Mouse (Mus musculus): ENCODE measurements around the gene Col28a1.

The Col28a1 gene

DNA sequence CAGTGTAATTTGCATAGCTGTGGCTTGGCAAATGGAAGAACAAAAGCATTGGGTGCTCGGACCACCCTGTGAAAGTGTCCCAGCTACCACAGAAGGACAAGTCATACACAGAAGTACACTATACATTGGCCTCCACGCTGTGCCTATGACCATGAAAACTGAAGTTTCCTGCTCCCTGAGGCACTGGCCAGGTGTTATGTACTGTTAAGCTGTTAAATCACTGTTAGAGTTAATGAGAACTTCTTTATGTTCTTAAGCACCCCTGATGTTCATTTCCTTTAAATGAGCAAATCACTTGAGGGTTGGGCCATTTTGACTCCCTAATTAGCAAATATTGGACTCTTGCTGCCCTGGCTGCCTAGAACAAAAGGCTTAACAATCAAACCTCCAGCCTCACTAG lies 73.3 kb downstream of the Col28a1 start:
- no peak for DNase-seq (ENCODE audit: low spot score in 2 of 2)

DNA sequence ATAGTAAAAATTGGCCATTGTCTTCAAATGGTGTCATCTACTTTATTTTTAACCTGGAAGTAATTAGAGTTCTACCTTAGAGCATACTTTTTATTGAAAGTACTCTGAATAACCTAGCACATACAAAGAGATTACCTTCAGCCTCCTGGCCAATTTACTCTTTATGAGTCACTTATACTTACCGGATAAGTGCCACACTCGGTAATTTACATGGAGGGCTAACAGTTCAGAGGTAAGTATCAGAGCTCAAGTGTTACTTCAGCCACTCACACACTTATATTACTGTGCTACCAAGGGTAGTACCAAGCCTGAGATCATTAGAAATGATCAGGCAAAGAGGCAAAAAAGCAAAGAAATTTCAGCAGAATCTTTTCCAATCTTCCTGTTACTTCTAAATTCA lies 73.8 kb downstream of the Col28a1 start:
- no peak for DNase-seq (ENCODE audit: low spot score in 2 of 2)

DNA sequence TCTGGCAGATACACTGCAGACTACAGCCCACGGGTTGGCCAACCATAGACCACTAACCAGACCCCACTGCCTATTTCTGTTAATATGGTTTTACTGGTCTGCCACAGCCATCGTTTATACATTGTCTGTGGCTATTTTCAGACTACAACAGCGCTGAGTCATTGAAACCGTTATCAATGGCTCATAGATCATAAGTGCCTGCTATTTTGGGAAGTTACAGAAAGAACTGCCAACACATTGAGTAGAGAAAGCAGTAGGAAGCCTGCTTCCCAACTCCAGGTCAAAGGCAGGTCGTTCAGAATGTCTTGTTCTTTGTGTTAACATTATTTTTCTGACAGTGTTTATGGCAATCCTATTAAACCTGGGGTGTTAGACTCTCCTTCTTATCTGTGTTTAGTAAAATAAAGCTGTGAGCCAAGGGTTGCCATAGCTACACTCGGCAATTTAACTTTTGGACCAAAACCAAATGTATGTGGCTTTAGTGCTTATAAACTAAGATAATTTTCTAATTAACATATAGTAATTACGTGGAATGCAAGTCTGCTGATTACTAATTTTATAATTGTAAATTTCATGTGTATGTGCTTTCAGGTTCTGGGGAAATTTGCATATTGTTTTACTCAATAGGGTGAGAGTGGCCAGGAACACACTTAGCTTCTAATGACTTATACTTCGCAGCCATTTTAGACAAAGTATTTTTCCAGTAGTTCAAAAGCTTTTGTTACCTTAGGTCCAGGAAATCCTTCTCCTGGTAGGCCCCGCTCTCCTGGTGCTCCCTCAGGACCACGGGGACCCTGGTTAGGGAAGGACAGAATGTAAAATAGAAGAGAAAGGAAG lies 86.3 kb downstream of the Col28a1 start:
- DNase-seq (ENCODE audit: low spot score in 2 of 2) = no peak

DNA sequence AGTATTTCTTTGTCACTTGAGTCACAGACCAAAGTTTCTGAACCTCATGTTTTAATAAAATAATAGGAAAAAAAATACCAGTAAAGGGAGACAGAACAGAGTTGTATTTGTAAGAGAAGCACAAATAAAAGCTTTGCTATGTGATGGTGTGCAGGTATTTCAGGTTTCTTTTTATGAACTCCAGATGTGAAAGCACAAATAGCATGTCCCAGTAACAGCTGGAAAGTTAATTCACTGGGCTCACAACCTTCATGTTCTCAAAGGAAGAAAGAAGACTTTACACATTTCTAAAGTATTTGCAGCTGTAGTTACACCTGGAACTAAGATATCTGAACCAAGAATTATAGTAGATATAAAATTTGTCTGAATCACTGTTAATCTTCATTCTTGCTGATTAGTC lies 91.2 kb downstream of the Col28a1 start:
- DNase-seq (ENCODE audit: low spot score in 2 of 2) = no peak

DNA sequence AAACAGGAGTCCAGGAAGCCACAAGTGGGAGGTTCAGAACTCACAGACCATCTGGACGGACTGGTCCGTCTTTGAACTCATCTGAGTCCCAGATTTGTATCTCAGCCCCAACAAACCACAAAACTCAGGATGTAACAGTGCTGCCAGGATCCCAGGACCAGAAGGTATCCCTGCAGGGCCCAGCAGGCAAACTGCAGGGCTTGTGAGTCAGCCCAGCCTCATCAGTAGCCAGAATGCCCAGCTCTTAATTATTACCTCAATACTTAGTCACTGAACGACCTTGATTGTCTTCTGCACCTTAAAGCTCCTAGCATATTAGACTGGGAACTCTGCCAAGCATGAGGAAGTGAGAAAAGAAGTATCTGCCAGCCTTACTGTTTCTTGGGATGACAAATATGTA lies 96.6 kb downstream of the Col28a1 start:
- no peak for DNase-seq (ENCODE audit: low spot score in 2 of 2)

DNA sequence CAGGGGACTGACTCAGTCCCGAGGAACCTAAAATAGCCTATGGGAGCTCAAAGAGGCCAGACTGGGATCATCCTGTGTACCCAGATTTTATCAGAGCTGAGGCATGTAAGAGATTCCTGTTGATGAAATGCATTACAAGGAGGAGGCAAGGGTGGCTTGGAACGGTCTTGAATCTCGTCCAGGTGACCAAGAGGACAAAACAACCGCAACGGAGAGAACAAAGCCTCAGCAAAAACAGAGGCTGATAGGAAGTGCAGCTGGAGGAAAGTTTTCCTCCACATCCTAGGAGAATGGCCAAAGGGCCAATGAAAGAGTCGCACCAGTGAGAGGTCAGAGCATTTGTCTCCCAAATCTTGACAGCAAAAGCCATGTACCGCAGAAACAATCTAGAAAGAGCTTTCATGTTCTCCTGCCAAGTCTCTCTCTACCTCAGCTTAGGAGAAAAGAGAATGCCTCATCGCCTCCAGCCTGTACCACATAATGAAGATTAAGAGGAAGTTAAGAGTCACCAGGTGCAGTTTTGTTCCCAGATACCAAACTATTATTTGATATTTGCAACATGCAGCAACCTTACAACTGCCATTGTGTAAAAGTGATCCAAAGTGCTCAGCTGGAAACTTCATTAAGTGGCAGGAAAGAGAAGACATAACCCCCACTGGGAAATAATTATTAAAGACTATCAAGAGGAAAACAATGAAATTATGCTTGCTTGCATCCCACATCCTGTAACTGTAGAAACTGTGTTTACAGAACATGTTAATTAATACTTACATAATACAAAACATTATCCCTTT lies 98.1 kb downstream of the Col28a1 start:
- no peak for DNase-seq (ENCODE audit: low spot score in 2 of 2)

DNA sequence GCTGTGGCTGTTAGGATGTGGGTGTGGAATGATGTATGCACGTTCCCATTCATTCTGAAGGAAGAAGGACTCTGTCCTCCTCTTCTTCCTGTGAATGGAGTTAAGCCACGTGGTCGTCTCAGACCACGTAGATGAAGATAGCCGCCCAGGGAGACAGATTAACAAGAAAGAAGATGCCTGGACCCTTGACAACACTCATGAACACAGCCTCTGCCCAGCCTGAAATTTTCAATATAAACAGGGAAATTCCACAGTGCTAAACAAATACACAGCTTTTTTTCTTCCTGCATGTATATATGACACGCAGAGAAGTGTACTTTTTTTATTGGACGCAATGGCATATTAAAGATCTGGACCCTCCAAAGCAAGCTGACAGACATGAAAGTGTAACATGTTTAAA lies 98.9 kb downstream of the Col28a1 start:
- no peak for DNase-seq (ENCODE audit: low spot score in 2 of 2)

DNA sequence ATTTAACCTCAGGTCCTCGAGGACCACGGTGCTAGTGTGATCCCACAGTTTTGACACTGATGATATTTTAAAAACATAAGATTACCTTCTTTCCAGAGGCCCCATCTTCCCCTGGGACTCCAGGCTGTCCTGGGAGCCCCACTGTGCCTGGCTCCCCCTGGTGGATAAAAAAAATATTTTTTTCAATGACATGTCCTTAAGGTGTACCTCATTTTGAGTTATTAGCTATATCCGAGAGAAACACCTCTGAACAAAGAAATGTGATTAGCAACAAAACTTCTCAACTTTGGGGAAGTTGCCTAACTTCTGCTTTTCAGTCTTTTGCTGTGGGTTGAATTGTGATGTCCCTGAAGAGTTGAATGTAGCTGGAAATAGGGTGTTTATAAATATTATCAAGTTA lies 105.6 kb downstream of the Col28a1 start:
- DNase-seq (ENCODE audit: low spot score in 2 of 2) = peak in 1 of 2 experiments; percentile 3

DNA sequence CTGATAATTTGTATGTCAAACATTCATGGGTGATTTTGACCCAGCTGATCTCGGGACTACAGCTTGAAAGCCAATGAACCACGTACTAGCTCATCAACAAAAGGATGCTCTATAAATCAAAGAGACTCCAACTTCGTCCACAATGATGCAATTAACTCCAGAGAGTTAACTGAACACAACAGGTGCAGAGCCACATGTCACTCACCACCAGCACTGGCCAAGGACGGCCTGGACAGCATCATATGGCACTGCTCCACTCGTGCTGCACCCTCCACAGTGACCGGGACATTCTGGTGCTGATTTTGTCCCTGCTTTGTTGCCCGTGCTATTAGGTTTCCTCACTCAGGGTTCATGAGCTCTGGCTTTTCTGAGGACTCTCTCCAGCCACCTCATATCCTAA lies 107.6 kb downstream of the Col28a1 start:
- no peak for DNase-seq (ENCODE audit: low spot score in 2 of 2)

DNA sequence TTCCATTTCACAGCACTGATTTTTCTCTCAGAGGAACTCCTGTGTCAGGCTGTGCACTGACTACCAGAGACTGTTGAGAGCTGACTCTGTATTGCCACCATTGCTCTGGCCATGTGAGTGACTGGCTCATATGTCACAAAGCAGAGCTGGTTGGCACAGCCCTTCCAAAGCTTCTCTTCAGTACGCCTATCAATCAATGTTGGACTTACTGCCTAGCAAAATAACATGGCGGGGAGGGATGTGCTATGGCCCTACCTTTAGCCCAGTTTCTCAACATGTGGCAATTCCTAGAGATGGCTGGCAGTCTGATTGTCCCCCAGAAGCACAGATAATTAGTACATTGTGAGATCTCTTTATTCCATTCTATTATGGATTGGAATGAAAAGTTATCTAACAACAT lies 109.2 kb downstream of the Col28a1 start:
- no peak for DNase-seq (ENCODE audit: low spot score in 2 of 2)

DNA sequence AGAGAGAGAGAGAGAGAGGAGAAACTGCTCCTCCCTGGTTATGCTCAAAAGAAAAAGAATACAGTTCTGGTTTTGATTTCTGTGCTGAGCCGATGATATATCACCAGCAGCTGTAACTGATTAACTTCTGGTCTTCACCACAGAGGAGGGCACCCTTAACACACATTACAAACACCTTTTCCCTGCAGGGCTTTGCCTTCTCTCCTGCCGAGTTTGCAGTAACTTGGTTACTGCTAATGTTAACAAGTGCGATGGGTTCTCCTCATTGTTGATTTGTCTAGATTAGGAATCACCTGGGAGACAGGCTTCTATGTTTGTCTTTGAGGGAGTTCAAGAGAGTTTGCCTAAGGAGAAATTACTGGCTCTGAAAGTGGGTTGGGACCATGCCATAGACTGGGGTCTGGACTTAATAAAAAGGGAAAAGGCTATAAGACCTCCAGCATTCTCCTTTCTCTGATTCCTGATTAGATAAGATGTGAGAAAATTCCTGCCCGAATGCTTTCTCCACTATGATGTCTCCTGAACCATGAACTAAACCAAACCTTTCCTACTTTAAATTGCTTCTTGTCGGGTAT lies 114.8 kb downstream of the Col28a1 start:
- no peak for DNase-seq (ENCODE audit: low spot score in 2 of 2)

DNA sequence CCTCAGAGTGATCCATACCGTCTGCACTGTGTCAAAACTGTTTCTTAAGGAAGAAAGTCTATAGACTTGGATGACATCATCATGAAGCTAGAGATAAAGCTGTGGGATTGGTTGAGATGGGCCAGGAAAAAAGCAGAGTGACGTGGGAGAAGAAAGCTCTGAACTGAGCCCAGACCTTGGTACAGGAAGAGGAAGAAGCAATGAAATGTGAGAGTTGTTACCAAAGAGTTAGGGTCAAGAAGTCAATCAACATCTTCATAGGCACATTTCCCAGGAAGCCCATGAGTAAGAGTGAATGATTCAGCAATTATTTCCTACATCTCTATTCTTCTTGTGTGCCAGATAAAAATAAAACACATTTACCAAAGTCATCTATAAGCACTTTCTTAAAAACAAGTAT lies 117.5 kb downstream of the Col28a1 start:
- no peak for DNase-seq (ENCODE audit: low spot score in 2 of 2)

DNA sequence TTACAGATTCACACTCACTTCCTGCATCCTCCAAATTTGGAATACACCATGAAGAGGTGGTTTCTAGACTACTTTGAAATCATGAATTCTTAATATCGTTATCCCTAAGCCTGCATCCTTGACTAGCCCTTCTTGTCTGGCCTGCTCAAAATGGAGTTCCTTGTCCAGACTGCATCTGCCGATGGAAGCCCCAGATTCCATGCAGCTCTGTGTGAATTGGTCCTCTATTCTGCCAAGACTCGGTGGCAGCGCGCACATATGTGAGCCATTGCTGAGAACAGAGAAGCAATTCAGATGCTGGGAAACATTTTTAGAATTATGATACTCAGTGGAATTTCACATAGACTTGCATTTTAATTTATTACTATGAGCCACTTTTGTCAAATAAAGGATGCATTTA lies 123.4 kb downstream of the Col28a1 start:
- peak in 1 of 2 experiments; percentile 12 for DNase-seq (ENCODE audit: low spot score in 2 of 2)

DNA sequence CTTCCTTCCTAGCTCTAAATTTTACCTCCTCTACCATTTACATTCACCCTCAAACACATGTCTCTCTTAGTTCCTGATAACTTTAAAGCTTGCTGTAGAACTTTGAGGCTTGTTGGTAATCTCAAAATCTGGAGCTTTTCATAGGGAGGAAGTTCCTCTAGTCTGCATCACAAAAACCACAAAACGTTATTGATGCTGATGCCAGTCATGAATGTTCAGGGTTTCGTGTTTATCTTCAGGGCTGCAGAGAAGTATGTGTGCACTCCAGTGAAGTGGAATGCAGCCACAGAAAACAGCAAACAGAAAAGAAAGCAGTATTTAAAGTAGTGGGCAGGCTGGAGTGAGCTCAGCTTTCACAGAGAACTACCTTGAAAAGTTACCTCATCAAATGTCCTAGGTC lies 124.0 kb downstream of the Col28a1 start:
- no peak for DNase-seq (ENCODE audit: low spot score in 2 of 2)

DNA sequence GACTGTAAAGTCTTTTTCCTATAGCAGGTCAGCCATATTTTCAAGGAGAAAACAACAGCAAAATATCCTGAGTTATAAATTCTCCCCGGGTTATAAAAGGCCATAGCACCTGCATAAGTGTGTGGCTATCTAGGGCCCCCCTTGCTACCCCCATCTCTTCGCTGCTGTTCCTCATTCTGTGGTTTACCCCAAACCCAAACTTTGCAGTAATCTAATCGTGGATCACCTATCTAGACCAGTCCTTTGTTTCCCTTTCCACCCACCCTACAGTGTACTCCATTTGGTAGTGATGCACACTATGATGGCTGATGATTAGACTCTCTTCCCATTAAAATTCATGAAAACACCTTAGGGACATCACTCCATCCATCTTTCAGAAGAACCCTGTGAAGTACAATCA lies 125.3 kb downstream of the Col28a1 start:
- DNase-seq (ENCODE audit: low spot score in 2 of 2) = no peak

DNA sequence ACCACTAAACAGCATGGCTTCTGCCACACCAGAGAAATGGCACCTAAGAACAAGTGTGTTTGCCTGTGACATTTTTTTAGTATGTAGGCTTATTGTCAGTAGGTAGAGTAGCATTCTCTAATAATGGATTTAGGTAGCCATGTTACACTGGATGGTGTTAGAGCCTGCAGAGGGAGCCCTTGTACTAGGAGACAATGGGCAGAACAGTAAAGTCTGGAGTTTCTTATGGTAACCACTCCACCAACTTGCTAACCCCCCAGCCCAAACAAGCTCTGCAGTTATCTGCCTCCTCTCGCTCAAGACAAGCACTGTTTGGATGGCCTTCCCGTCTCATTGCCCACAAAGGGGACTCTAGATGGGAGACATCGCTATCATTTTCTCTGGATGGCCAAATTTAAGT lies 126.2 kb downstream of the Col28a1 start:
- DNase-seq (ENCODE audit: low spot score in 2 of 2) = peak; percentile 50 to 66

DNA sequence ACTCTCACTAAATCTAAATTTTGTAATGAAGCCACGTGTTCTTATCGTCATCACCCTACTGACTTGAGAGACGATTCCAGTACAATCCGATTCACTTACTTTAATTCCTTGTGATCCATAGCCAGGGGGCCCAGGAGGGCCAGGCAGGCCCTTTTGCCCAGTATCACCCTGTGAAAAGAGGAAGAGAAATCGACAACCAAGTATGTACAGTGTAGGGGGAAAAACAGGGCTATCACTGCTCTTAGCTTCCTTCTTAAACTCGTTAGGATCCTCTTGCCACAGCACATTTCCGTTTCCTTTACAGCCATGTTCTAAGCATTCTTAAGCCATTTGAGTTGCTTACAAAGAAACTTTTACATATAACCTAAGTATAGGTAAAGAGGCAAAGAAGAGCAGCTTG lies 133.2 kb downstream of the Col28a1 start:
- no peak for DNase-seq (ENCODE audit: low spot score in 2 of 2)

DNA sequence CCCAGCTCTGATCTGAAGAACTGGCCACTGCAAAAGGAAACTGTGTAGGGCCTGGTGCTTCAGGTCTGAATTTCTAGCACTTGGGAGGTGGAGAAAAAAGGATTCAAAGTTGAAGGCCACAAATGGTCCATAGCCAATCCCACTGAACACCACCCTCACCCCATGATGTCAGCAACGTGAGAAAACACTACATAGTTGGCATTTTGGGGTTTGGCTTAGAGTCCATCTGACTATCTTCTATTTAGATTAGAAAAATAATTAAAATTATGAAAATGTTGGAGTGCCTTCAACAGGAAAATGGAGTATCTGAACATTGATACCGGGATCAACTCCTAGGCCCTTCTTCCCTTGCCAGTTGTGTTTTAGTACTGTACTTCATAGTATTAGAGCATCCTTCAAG lies 144.2 kb downstream of the Col28a1 start:
- DNase-seq (ENCODE audit: low spot score in 2 of 2) = no peak

DNA sequence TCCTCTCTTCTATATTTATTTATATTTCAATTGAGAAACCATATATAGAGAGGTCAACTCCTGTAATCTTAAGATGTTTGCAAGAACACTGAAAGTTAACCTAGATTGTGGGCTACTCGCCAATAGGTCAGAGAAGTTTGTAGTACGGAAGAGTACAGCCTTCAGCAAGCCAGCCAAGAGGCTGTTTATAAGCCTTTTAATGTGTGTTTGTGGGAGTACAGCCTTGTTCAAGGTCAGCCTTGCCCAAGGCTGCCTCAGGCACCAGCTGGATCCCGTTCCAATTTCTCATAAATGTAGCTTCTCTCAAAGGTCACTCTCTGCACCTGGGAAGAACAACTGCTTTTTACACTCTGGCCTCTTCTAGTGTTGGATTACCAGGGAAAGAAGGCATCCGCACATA lies 146.0 kb downstream of the Col28a1 start:
- DNase-seq (ENCODE audit: low spot score in 2 of 2) = no peak

DNA sequence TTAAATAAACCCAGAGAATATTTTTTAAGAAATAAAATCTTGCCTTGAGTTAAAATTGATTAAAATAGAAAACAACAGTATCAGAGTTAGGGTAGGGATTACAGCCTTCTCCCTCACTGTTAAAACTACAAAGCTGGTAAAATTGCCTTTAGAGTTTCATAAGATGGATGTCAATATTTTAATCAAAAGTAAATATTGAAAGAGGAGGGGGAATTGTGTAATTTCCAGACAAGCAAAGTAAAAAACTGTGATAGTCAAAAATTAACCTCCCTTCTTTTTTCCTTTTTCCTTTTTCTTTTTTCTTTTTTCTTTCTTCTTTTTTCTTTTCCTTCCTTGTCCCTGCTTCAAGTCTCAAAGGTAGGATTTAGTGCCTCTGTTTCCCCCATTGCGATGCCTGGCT lies 146.6 kb downstream of the Col28a1 start:
- DNase-seq (ENCODE audit: low spot score in 2 of 2) = no peak

DNA sequence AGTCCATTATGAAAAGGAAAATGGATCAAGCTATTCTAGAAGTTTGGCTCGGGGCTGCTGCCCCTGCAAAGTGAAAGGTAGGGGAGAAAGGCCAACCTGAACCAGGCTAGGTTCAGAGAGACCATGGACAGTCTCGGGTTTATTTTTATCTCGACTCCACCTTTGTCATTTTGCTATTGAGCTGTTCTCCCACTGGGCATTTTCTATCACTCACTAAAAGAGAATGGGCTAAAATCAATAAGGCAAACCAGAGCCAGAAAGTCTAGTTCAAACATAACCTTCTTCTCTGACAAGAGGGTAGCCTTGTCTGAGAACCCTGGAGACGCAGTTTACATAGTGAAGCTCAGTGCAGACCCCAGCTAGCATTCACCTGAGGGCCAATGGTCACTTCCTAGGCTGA lies 163.7 kb downstream of the Col28a1 start:
- no peak for DNase-seq (ENCODE audit: low spot score in 2 of 2)

DNA sequence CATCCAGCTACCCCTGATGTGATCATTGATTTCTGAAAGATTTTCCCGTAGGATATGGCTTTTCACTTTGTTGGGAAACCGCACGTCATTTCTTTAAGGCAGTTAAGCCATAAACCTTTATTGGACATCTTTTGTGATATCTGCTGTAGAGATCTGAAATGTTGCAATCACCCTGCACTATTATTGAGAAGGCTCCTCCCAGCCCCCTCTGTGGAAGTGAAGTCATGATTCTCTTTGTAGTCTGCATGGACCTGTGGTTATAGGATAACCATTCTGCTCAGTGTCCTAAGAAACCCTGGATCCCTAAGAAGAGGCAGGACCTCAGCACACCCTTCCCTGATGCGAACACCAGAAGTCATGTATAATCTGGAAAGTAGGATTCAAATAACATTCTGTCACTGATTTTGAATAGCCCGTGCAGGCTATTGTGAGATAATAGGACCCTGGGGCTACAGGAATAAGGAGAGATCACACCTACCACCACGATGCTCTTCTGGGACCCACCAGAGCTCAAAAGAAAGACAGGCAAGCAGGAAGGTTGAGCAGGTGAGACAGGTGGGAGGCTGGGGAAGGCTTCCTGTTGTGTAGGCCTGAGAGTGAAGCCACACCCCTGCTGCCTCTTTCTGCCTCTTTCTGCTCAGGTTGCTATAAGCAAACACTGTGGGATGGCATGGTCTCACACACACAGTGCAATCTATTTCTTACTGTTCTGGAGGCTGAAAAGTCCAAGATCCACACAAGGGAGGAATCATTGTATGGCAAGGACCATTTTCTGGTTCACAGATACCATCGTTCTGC lies 166.9 kb downstream of the Col28a1 start:
- no peak for DNase-seq (ENCODE audit: low spot score in 2 of 2)

All from right cerebral cortex, adult 2 months (tissue).